Mouse (Mus musculus) urinary bladder, postnatal 36 days (tissue): Measurements from ENCODE around the gene Cep95.
A peak's percentile ranks its signal among the peaks of the same experiment; 100 is the strongest.
"Not testable (repeated sequence)": the region's sequence is repeated elsewhere in the genome, so short reads cannot be mapped to it uniquely, and the experiment has no call there.

Source experiments
- DNase-seq, 2 experiments: peaks; one replicate each; pipeline ENCODE4 v3.0.0; 2022; ENCODE audit warnings: low spot score in 2 of 2, mixed read lengths in 1 of 2

The Cep95 gene

GRCm38 (mm10) chr11:106776960-106777359, 12.1 kb upstream of the Cep95 start:
- DNase-seq: no peak

- DNase-seq: no peak
Observed at GRCm38 (mm10) chr11:106777395-106777794, 11.7 kb upstream of the Cep95 start.

GRCm38 (mm10) chr11:106778132-106778531, 10.9 kb upstream of the Cep95 start:
- DNase-seq: no peak

GRCm38 (mm10) chr11:106778589-106779387, 10.3 kb upstream of the Cep95 start:
- DNase-seq: no peak

GRCm38 (mm10) chr11:106779388-106780088, 9.5 kb upstream of the Cep95 start, which contains the start of gene Polg2:
Gene Polg2 (minus strand): TSS chr11:106779537.
- DNase-seq: peak; percentile 89 to 91

GRCm38 (mm10) chr11:106780089-106780425, 9.0 kb upstream of the Cep95 start:
- DNase-seq: no peak

- DNase-seq: no peak
Observed at GRCm38 (mm10) chr11:106780590-106781220, 8.3 kb upstream of the Cep95 start.

- DNase-seq: not testable (repeated sequence)
Observed at GRCm38 (mm10) chr11:106782271-106782670, 6.8 kb upstream of the Cep95 start.

- DNase-seq: no peak
Observed at GRCm38 (mm10) chr11:106782841-106783764, 5.9 kb upstream of the Cep95 start.

- no peak for DNase-seq
Observed at GRCm38 (mm10) chr11:106784476-106784875, 4.6 kb upstream of the Cep95 start.

GRCm38 (mm10) chr11:106785043-106785442, 4.0 kb upstream of the Cep95 start:
- DNase-seq: no peak

GRCm38 (mm10) chr11:106787131-106788025, 1.7 kb upstream of the Cep95 start:
- peak; percentile 86 to 93 for DNase-seq

GRCm38 (mm10) chr11:106788026-106788774, 852 bp upstream of the Cep95 start:
- peak; percentile 98 to 99 for DNase-seq

GRCm38 (mm10) chr11:106789649-106790048, 597 bp downstream of the Cep95 start:
- no peak for DNase-seq

GRCm38 (mm10) chr11:106793846-106794245, 4.8 kb downstream of the Cep95 start:
- DNase-seq: no peak

- DNase-seq: no peak
Observed at GRCm38 (mm10) chr11:106795679-106796078, 6.6 kb downstream of the Cep95 start.

GRCm38 (mm10) chr11:106802069-106802627, 13.1 kb downstream of the Cep95 start:
- DNase-seq: peak in 1 of 2 experiments; percentile 33

GRCm38 (mm10) chr11:106807442-106807841, 18.4 kb downstream of the Cep95 start:
- DNase-seq: not testable (repeated sequence)

GRCm38 (mm10) chr11:106812410-106813136, 23.5 kb downstream of the Cep95 start:
- no peak for DNase-seq
